Mouse (Mus musculus): ENCODE results near the gene Zfp352.

DNA sequence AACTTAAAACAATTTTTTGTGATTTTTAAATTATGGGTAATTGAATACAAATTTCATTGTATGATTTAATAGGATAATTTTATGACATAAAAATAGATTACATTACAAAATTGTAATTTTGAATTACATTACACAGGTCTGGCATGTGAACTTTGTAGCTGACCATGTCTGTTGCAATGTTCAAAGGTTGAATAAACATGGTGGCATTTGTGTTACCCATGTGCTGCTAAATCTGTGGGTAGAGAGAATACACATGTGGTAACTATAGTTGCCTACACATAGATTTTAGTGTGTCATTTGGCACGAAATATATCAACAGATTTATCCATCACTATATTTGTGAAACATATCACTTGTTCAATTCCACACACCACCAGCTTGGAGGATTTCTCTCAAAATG, 44.6 kb upstream of the Zfp352 start:
- TF ChIP-seq POLR2A (IDR thresholded peaks at IDR 0.05; ENCODE audit: extremely low read depth, insufficient read depth, low read length): no peak
- TF ChIP-seq CTCF (IDR thresholded peaks at IDR 0.05; ENCODE audit: low read depth, low read length): no peak

Measured in liver, adult 2 months (tissue).